Mouse (Mus musculus): ENCODE measurements at regions not wholly inside any gene's neighbourhood (a gene's known extent, or its start where the extent isn't known, plus 50 kb on each side); places are given as distances from the start of the nearest gene placed in this dataset.

GRCm38 (mm10) chr1:81652990-81653717 lies 576.4 kb downstream of the Nyap2 start:
- TF ChIP-seq GATA1 (IDR thresholded peaks at IDR 0.05; ENCODE audit: borderline replicate concordance, low read length): no peak
- TF ChIP-seq FLI1 (IDR thresholded peaks at IDR 0.05; ENCODE audit: low read length): no peak
